ENCODE assay signal across 9 mouse cellular contexts in the genomic region with DNA sequence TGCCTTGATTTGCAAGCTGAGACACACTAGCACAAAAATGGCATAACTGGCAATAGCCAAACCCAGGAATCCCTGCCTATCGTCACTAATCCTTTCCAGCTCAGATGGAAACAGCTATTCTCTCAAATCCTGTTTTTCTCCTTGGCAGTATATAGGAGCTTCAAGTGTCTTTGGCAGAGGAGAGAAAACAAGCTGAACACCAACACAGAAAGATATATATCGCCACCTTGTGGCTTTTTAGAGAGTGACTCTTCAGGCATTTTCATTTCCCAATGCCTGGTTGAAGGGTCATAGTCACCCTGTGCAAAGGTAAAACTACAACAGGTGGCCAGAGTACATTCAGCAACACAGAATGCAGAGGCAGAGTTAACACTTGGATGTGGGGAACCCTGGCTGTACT.
DNase-seq lines count a peak whose midpoint lies in the region; ATAC-seq lines count a peak whose summit lies in the region.
"Had no signal": no experiment of that assay in that cellular context is flagged by ENCODE, and none has a peak within 500 bp of the region (broad histone marks: within the 10 kb centered on the region; RNA-seq: fewer than 3 reads in every experiment).

No protein-coding gene starts in this region.

- no peak overlapping the region for H3K4me2 ChIP-seq in embryonic facial prominence, embryonic 14.5 days (ENCODE audit: low read depth, low read length)
- H3K4me2 ChIP-seq: limb, embryonic 12.5 days had no signal

- H3K9me3 ChIP-seq in embryonic facial prominence, embryonic 14.5 days (ENCODE audit: control insufficient read depth, low read length) = no peaks in the 10 kb centered on the region
- H3K9me3 ChIP-seq: limb, embryonic 12.5 days had no signal

- H3K4me3 ChIP-seq in embryonic facial prominence, embryonic 14.5 days (ENCODE audit: low read depth, low read length) = no peak overlapping the region
- H3K4me3 ChIP-seq: limb, embryonic 12.5 days had no signal

- H3K27ac ChIP-seq in embryonic facial prominence, embryonic 14.5 days (replicated peaks; ENCODE audit: low read depth, low read length) = no peak overlapping the region
- H3K27ac ChIP-seq: limb, embryonic 12.5 days had no signal

- no peak for ATAC-seq in embryonic facial prominence, embryonic 14.5 days (ENCODE audit: low read depth)

- peak; percentile 16 for DNase-seq in cerebellum, adult 9-10 months
- no peak for DNase-seq in cerebellum, adult 11 months
- DNase-seq in kidney, adult 8-10 months = peak; percentile 4 to 8
- DNase-seq in kidney, adult 11 months = no peak
- peak; percentile 39 for DNase-seq in A20 (ENCODE audit: low read depth, low spot score)
- peak; percentile 25 for DNase-seq in embryonic facial prominence, embryonic 14.5 days (ENCODE audit: low spot score)
- no peak for DNase-seq in adrenal gland, postnatal 14 days
- DNase-seq in urinary bladder, postnatal 10 days (ENCODE audit: low spot score) = no peak

- no peaks in the 10 kb centered on the region for H3K27me3 ChIP-seq in embryonic facial prominence, embryonic 14.5 days (replicated peaks; ENCODE audit: control insufficient read depth, insufficient read depth, low read length)
- H3K27me3 ChIP-seq: limb, embryonic 12.5 days had no signal

- no peaks in the 10 kb centered on the region for H3K4me1 ChIP-seq in embryonic facial prominence, embryonic 14.5 days (ENCODE audit: control insufficient read depth, insufficient read depth, low read length)
- H3K4me1 ChIP-seq: limb, embryonic 12.5 days had no signal

- H3K36me3 ChIP-seq in embryonic facial prominence, embryonic 14.5 days (ENCODE audit: control insufficient read depth, insufficient read depth, low read length) = no peaks in the 10 kb centered on the region
- H3K36me3 ChIP-seq: limb, embryonic 12.5 days had no signal

- WGBS in embryonic facial prominence, embryonic 14.5 days = 9% methylated on average over 2 of the region's 2 CpGs

- H3K9ac ChIP-seq in embryonic facial prominence, embryonic 14.5 days (ENCODE audit: low read depth, low read length) = no peak overlapping the region
- H3K9ac ChIP-seq: limb, embryonic 12.5 days had no signal

Comparison
In these comparisons a context has a peak if more than half of its experiments do, and no peak if none do; other contexts are left out.
1. DNase-seq: peak in cerebellum, adult 9-10 months (single experiment), kidney, adult 8-10 months (2 of 2), A20 (single experiment) and embryonic facial prominence, embryonic 14.5 days (single experiment); none in cerebellum, adult 11 months (single experiment), kidney, adult 11 months (single experiment), adrenal gland, postnatal 14 days (single experiment) and urinary bladder, postnatal 10 days (single experiment).